Mouse (Mus musculus): ENCODE results near the gene Kiss1r. TPM values are rescaled to one million over a fixed set of nuclear protein-coding genes. Genes with fewer than 3 reads are reported as not detected.
"Not testable (repeated sequence)": the region's sequence is repeated elsewhere in the genome, so short reads cannot be mapped to it uniquely, and the experiment has no call there.

The Kiss1r gene
- polyA plus RNA-seq, 1 experiment from 2014 or later: 0.87 TPM

DNA sequence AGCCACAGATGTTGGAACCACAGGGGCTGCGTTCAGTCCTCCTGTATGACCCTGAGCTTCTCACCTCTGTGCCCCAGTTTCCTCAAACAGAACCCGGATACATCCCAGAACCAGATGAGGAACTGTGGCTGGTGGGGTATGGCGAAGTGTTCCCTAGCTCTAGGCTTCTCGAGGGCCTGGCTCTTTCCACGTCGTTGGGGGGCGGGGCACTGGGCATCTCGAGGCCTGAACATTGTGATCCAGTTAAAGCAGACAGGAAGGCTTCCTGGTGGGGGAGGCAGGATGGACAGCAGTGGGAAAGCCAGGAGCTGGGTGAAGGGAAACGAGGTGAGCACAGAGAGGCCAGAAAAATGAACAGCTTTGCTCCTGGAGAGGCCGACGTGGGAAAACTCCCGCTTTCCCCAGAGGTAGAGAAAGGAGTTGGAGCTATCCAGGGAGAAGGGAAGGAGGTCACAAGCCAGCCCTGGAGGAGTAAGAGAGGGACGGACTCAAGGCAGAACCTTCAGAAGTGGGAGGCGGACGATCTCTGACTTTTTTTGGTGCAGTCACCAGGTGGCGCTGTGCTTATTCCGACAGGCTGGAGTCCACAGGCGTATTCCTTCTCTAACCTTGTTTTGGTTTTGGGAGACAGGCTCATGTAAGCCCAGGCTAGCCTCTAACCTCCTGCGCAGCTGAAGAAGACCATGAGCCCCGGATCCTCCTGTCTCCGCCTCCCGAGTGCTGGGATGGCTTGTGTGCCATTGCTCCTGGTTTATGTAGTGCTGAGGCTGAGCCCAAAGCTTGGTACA is 33.3 kb upstream of the Kiss1r start:
- H3K4me1 ChIP-seq: peaks cover 27% of the 10 kb centered on the region
- ATAC-seq (ENCODE audit: borderline replicate concordance, extremely low read depth, low FRiP score, low TSS enrichment): 0 out of 2 replicates have a peak, but pooled peaks have one; percentile 31
- peaks cover 25% of the 10 kb centered on the region for H3K27me3 ChIP-seq
- no peak overlapping the region for H3K27ac ChIP-seq
- H3K9me3 ChIP-seq: no peaks in the 10 kb centered on the region
- no peaks in the 10 kb centered on the region for H3K36me3 ChIP-seq
- H3K4me3 ChIP-seq: no peak overlapping the region; the same call in 1 of the 2 replicates
- 16% methylated on average over 22 of the region's 22 CpGs for WGBS
- no peak overlapping the region for H3K9ac ChIP-seq
- no peak overlapping the region; the same call in 1 of the 2 replicates for H3K4me2 ChIP-seq

DNA sequence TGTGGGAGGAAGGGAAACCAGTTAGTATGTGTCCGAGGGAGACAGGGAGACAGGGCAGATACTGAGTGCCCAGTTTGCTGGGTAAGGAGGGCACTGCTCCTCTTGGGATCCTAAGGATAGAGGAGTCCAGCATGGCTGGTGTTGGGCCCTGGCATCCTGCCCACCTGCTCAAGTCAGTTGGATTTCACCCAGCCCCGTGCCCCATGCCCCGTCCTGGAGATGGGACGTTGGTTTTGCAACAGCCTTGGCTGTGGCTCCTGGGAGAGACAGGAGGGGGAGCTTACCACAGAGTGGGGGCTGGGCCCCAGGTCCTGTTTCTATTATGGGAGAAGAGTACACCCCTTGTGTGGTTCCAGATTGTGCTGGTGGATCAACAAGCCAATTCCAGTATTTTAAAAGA is 32.3 kb upstream of the Kiss1r start:
- Histone ChIP-seq H3K4me2 (no peak overlapping the region), H3K4me3 (no peak overlapping the region), H3K27me3 (peaks cover 25% of the 10 kb centered on the region), H3K9ac (no peak overlapping the region), H3K9me3 (no peaks in the 10 kb centered on the region), H3K4me1 (peaks cover 26% of the 10 kb centered on the region), H3K27ac (no peak overlapping the region), H3K36me3 (no peaks in the 10 kb centered on the region)
- 42% methylated on average over 4 of the region's 4 CpGs for WGBS
- ATAC-seq (ENCODE audit: borderline replicate concordance, extremely low read depth, low FRiP score, low TSS enrichment): no peak

DNA sequence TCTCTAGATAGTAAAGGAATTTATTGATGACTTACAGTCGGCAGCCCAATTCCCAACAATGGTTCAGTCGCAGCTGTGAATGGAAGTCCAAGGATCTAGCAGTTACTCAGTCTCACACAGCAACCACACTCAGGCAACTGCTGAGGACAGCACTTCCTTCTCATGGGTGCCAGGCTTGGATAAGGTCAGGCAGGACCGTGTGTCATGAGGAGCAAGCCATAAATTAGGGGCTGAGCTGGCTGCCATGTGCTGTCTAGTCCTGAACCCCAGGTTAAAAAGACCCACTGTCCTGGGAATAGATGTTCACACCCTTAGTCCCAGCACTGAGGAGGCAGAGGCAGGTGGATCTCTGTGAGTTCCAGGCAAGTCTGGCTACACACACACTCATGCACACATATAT is 31.8 kb upstream of the Kiss1r start:
- not testable (repeated sequence) for H3K4me2 ChIP-seq; ATAC-seq (ENCODE audit: borderline replicate concordance, extremely low read depth, low FRiP score, low TSS enrichment); H3K27ac ChIP-seq; H3K9ac ChIP-seq; H3K36me3 ChIP-seq; H3K9me3 ChIP-seq; H3K4me3 ChIP-seq
- WGBS: 70% methylated on average over 3 of the region's 3 CpGs
- H3K4me1 ChIP-seq: peaks cover 21% of the 10 kb centered on the region
- peaks cover 25% of the 10 kb centered on the region for H3K27me3 ChIP-seq

DNA sequence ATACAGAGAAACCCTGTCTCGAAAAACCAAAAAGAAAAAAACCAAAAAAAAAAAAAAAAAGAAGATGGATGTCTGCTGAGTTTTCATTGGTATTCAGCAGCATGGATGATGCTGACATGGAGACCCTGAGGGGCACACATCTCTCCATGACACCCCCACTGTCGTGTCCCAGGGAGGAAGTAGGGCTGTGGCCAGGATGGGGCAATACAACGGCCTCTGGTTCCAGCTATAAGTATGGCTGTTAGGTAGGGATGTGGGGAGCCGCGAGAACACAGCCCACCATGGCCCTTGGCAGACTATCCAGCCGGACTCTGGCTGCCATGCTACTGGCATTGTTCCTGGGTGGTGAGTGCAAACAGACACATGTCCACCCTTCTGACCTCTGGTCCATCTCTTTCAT is 30.7 kb upstream of the Kiss1r start, which contains the start of gene Elane:
Gene Elane (plus strand): TSS at position 194 of the 400 bp plus-strand sequence.
- H3K27me3 ChIP-seq: peaks cover 22% of the 10 kb centered on the region
- H3K9ac ChIP-seq: no peak within 1 kb of the TSS
- H3K4me1 ChIP-seq: peaks cover 15% of the 10 kb centered on the region
- no peaks in the 10 kb centered on the region for H3K9me3 ChIP-seq
- no peak within 1 kb of the TSS for H3K27ac ChIP-seq
- WGBS: 60% methylated on average over 6 of the region's 6 CpGs
- ATAC-seq (ENCODE audit: borderline replicate concordance, extremely low read depth, low FRiP score, low TSS enrichment): no peak
- no peak within 1 kb of the TSS for H3K4me2 ChIP-seq
- no peak within 1 kb of the TSS for H3K4me3 ChIP-seq
- H3K36me3 ChIP-seq: no peaks in the 10 kb centered on the region

DNA sequence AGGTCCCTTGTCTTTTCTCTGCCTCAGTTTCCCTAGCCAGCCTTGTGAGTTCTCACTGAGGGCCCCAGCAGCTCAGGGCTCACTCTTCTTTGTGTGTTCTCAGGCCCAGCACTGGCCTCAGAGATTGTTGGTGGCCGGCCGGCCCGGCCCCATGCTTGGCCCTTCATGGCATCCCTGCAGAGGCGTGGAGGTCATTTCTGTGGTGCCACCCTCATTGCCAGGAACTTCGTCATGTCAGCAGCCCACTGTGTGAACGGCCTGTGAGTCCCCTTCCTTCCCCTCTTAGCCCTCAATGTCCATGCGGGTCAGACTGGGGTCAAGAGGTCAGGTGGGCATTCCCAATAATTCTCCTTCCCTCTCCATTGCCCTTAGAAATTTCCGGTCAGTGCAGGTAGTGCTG is 30.2 kb upstream of the Kiss1r start:
- 74% methylated on average over 8 of the region's 8 CpGs for WGBS
- H3K9me3 ChIP-seq: no peaks in the 10 kb centered on the region
- peaks cover 19% of the 10 kb centered on the region; the same call in 1 of the 2 replicates for H3K27me3 ChIP-seq

DNA sequence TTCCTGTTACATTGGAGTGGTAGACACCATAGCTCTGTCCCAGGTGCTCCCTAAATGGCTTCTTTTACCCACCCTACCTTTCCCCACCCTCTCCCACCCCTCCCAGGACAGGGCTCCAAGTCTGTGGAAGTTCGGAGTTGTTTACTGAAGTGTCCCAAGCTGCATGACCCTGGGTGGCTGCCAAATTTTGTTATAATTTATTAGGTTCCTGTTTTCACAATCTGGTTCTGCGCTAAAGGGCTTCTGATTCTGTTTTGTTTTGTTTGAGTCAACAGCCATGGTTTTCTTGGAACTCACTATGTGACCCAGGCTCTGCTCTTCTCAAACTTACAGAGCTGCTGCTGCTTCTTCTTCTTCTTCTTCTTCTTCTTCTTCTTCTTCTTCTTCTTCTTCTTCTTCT is 27.4 kb upstream of the Kiss1r start:
- Histone ChIP-seq H3K9ac (no peak overlapping the region), H3K27me3 (no peaks in the 10 kb centered on the region), H3K9me3 (no peaks in the 10 kb centered on the region), H3K4me2 (no peak overlapping the region), H3K4me1 (no peaks in the 10 kb centered on the region), H3K27ac (no peak overlapping the region), H3K36me3 (0 out of 2 replicates have a peak, but pooled peaks cover 2% of the 10 kb centered on the region), H3K4me3 (no peak overlapping the region)
- no peak for ATAC-seq (ENCODE audit: borderline replicate concordance, extremely low read depth, low FRiP score, low TSS enrichment)
- 41% methylated on average over 2 of the region's 2 CpGs for WGBS

More for the DNA sequence above, 30.2 kb upstream of the Kiss1r start:
- H3K4me3 ChIP-seq: no peak overlapping the region
- H3K36me3 ChIP-seq: no peaks in the 10 kb centered on the region
- peaks cover 14% of the 10 kb centered on the region for H3K4me1 ChIP-seq
- H3K9ac ChIP-seq: no peak overlapping the region
- ATAC-seq (ENCODE audit: borderline replicate concordance, extremely low read depth, low FRiP score, low TSS enrichment): no peak
- H3K4me2 ChIP-seq: no peak overlapping the region
- no peak overlapping the region for H3K27ac ChIP-seq

DNA sequence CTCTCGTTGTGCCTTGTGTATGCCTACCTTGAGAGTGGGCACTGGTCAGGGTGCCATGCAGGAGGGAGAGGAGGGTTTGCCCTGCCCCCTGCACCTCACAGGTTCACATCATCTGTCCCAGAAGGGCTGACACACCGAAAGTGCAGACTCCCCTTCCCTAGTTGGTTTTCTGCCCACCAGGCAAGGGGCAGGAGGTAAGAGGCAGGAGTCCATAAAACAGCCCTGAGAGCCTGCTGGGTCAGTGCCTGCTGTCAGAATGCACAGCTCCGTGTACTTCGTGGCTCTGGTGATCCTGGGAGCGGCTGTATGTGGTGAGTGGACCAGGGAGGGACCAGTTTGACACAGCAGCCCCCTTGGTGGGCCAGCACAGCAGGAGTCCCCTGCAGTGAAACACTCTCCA is 26.1 kb upstream of the Kiss1r start, which contains the start of gene Cfd:
Gene Cfd (plus strand): TSS at position 184 of the 400 bp plus-strand sequence.
- no peak for ATAC-seq (ENCODE audit: borderline replicate concordance, extremely low read depth, low FRiP score, low TSS enrichment)
- no peaks in the 10 kb centered on the region for H3K27me3 ChIP-seq
- no peaks in the 10 kb centered on the region for H3K9me3 ChIP-seq
- no peak within 1 kb of the TSS for H3K4me2 ChIP-seq
- no peak within 1 kb of the TSS for H3K9ac ChIP-seq
- no peaks in the 10 kb centered on the region for H3K4me1 ChIP-seq
- H3K36me3 ChIP-seq: peaks cover 11% of the 10 kb centered on the region
- 32% methylated on average over 5 of the region's 5 CpGs for WGBS
- no peak within 1 kb of the TSS for H3K4me3 ChIP-seq
- no peak within 1 kb of the TSS for H3K27ac ChIP-seq

DNA sequence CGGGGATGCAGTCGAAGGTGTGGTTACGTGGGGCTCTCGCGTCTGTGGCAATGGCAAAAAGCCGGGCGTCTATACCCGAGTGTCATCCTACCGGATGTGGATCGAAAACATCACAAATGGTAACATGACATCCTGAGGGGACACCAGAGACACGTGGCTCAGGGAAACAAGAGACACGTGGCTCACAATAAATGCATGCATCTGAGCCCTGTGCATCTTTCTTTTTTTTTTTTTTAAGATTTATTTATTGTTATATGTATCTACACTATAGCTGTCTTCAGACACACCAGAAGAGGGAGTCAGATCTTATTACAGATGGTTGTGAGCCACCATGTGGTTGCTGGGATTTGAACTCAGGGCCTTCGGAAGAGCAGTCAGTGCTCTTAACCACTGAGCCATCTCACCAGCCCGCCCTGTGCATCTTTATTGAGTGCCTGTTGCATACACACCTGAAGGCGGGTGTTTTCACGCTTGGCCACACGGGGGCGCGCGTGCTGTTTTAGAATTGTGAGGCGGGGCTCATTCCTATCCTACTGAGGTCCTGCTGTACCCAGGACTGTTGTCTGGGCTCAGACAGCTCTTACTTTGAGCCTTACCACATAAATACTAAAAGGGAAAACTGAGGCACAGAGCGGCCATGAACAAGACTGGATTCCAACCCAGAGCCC is 24.2 kb upstream of the Kiss1r start:
- H3K4me1 ChIP-seq; H3K27me3 ChIP-seq; H3K9ac ChIP-seq; ATAC-seq (ENCODE audit: borderline replicate concordance, extremely low read depth, low FRiP score, low TSS enrichment); H3K9me3 ChIP-seq; H3K4me3 ChIP-seq; H3K4me2 ChIP-seq; H3K27ac ChIP-seq: not testable (repeated sequence)
- H3K36me3 ChIP-seq: peaks cover 28% of the 10 kb centered on the region
- 42% methylated on average over 22 of the region's 22 CpGs for WGBS

DNA sequence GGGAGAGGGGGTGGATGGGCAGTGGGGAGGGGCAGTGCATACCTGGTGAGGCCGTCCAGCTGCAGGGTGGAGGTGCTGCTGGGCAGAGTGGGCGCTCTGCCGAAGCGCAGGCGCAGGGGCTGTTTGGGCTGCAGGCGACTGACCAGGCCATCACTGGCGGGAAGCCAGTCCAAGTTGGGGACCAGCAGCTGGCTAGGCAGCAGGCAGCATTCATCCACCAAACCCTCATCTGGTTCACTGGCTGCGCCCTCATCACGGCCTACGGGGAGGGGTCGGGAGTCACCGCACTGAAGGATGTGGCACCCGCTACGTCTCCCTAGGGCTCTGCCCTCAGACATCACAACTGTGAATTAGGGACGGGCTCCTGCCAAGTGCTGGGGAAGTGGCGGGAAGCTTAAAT is 20.5 kb upstream of the Kiss1r start:
- Histone ChIP-seq H3K27ac (no peak overlapping the region), H3K9me3 (no peaks in the 10 kb centered on the region), H3K4me2 (no peak overlapping the region), H3K9ac (no peak overlapping the region), H3K4me1 (peaks cover 8% of the 10 kb centered on the region), H3K4me3 (no peak overlapping the region), H3K36me3 (peaks cover 38% of the 10 kb centered on the region), H3K27me3 (no peaks in the 10 kb centered on the region)
- ATAC-seq (ENCODE audit: borderline replicate concordance, extremely low read depth, low FRiP score, low TSS enrichment): no peak
- WGBS: 83% methylated on average over 16 of the region's 16 CpGs

DNA sequence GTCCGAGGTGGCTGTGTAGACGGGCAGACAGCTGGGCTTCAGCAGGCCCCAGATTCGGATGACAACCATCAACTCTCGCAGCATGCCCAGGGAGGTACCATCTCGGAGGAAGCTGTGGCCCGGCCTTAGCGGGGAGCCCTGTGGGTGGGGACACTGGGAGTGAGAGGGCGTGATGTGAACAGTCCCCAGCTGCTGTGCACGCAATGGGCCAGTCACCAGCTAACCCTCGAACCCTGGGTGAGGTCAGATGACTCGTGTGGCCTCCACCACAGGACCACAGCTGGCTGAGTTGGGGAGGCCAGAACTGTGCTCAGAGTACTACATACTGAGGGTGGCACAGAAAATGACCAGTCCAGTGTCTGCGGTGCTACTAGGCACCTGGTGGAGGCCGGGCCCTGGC is 20.0 kb upstream of the Kiss1r start:
- Histone ChIP-seq H3K9me3 (no peaks in the 10 kb centered on the region), H3K36me3 (peaks cover 44% of the 10 kb centered on the region), H3K27ac (no peak overlapping the region), H3K4me1 (peaks cover 8% of the 10 kb centered on the region), H3K4me3 (no peak overlapping the region), H3K4me2 (no peak overlapping the region), H3K27me3 (no peaks in the 10 kb centered on the region), H3K9ac (no peak overlapping the region)
- WGBS: 71% methylated on average over 13 of the region's 13 CpGs
- ATAC-seq (ENCODE audit: borderline replicate concordance, extremely low read depth, low FRiP score, low TSS enrichment): peak; percentile 28; the same call in 1 of the 2 replicates

DNA sequence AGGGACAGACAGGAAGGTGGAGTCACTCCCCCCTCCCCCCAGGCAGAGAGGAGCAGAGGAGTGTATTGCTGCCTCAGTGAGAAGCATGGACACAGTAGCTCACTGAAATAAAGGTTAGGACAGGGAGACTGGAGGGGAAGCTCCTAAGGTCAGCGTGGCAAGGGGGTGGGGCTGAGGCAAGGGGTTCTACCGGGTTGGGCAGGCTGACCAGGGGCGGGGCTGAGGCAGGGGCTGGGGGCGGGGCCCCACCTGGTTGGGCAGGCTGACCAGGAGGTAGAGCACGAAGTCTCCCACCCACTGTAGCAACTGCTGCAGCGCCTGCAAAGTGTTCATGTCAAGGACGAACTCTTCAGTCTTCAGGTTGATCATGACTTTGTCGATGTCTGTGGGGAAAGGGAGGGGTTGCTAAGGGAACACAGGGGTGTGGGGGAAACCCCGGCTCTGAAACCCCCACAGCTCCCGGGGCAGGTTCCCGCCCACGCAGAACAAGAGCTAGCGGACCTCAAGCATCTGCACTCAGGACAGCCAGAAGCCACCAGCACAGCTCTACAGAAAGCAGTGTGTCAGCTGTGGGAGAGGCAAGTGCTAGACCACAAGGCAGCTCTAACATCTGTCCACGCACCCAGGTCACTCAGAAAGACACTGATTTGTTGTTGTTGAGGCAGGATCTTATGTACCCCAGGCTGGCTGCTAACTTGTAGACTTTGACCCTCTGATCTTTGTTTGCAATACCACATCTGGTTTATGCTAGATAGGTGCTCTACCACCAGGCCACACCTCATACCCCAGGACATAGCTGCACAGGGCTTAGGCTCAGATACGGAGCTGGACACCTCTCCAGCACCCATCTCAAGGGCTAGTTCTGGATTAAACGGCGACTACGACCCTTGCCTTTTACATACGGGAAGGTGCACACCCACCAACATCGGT is 19.2 kb upstream of the Kiss1r start:
- Histone ChIP-seq H3K27ac (no peak overlapping the region), H3K9ac (no peak overlapping the region), H3K4me1 (peaks cover 8% of the 10 kb centered on the region), H3K27me3 (no peaks in the 10 kb centered on the region), H3K36me3 (peaks cover 44% of the 10 kb centered on the region), H3K4me3 (no peak overlapping the region), H3K4me2 (no peak overlapping the region), H3K9me3 (no peaks in the 10 kb centered on the region)
- WGBS: 57% methylated on average over 20 of the region's 20 CpGs
- ATAC-seq (ENCODE audit: borderline replicate concordance, extremely low read depth, low FRiP score, low TSS enrichment): no peak
